39 mouse cellular contexts compared by ENCODE assay signal in the genomic region with DNA sequence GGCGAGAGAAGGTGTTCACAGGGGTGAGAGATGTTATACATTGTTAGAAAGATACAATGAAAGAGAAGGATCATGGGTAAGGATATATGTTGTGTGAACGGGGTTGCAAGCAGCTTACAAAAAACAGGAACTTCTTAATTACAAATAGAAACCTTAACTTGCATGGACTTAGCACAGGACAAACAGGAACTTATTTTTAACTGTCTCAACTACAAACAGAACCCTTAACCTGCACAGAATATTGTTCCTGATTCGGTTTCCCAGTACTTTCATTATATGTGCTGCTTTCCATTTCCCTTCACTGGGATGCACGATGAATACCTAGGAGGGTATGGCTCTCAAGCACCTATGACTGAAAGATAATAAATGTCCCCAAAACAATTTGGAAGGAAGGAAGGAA. TPM values are rescaled to one million over a fixed set of nuclear protein-coding genes. Genes with fewer than 3 reads are reported as not detected.
"Had no signal": no experiment of that assay in that cellular context is flagged by ENCODE, and none has a peak within 500 bp of the region (broad histone marks: within the 10 kb centered on the region; RNA-seq: fewer than 3 reads in every experiment).

No protein-coding gene starts in this region.

- DNase-seq: gastrocnemius, adult 2 months; gastrocnemius, postnatal 10 days; gastrocnemius, postnatal 25 days; heart, postnatal 10 days; heart, postnatal 4 days; kidney, adult 18-20 months; kidney, adult 8-10 months; kidney, postnatal 10 days; kidney, postnatal 25 days; kidney, postnatal 4 days; liver; liver, embryonic 13.5 days had no signal

- H3K36me3 ChIP-seq: liver, embryonic 13.5 days had no signal

- H3K27ac ChIP-seq: gastrocnemius, adult 2 months; heart, embryonic 10.5 days; hindbrain, embryonic 10.5 days; hindbrain, embryonic 12.5 days; hindbrain, embryonic 14.5 days; intestine, embryonic 15.5 days; left cerebral cortex, adult 2 months; limb, embryonic 10.5 days; limb, embryonic 12.5 days; liver, embryonic 13.5 days had no signal

- H3K4me2 ChIP-seq: heart, embryonic 12.5 days; hindbrain, embryonic 12.5 days; hindbrain, embryonic 14.5 days; intestine, embryonic 15.5 days; limb, embryonic 12.5 days; liver, embryonic 11.5 days; liver, embryonic 13.5 days had no signal

- H3K27me3 ChIP-seq: heart, embryonic 12.5 days; hindbrain, embryonic 12.5 days; intestine, embryonic 15.5 days; limb, embryonic 12.5 days; liver, embryonic 13.5 days had no signal

- H3K9ac ChIP-seq: heart, embryonic 12.5 days; hindbrain, embryonic 12.5 days; hindbrain, embryonic 14.5 days; intestine, embryonic 15.5 days; limb, embryonic 12.5 days; liver, embryonic 13.5 days had no signal

- H3K4me1 ChIP-seq: hindbrain, embryonic 10.5 days; hindbrain, embryonic 12.5 days; intestine, embryonic 15.5 days; limb, embryonic 10.5 days; limb, embryonic 12.5 days; liver, embryonic 13.5 days had no signal

- H3K9me3 ChIP-seq: heart, embryonic 10.5 days; heart, embryonic 12.5 days; hindbrain, embryonic 10.5 days; hindbrain, embryonic 12.5 days; intestine, embryonic 15.5 days; limb, embryonic 10.5 days; limb, embryonic 12.5 days; liver, embryonic 13.5 days had no signal

- ATAC-seq: hindbrain, embryonic 16.5 days; inflammation-experienced regulatory T-cells, adult 6 months had no signal

- H3K4me3 ChIP-seq: gastrocnemius, adult 2 months; heart, embryonic 10.5 days; heart, embryonic 12.5 days; hindbrain, embryonic 10.5 days; hindbrain, embryonic 12.5 days; intestine, embryonic 15.5 days; left cerebral cortex, adult 2 months; limb, embryonic 10.5 days; limb, embryonic 12.5 days; liver, embryonic 13.5 days had no signal

RNA-seq across cellular contexts. Expression of gene 4930563M21Rik, which starts 57.6 kb away (rescaled TPM):
- total RNA-seq: gastrocnemius, adult 2 months; gastrocnemius, postnatal 10 days; gastrocnemius, postnatal 25 days; gastrocnemius, postnatal 4 days; heart, adult 8-10 months; heart, postnatal 10 days; heart, postnatal 25 days; heart, postnatal 4 days; layer of hippocampus, adult 8-10 months; layer of hippocampus, postnatal 10 days; layer of hippocampus, postnatal 25 days; left cerebral cortex, adult 2 months; left cerebral cortex, postnatal 14 days; left cerebral cortex, postnatal 36 days had no signal
- polyA plus RNA-seq: frontal cortex, adult 2 months; heart, embryonic 10.5 days; heart, embryonic 12.5 days; heart, embryonic 14.5 days; heart, embryonic 16.5 days; hindbrain, embryonic 10.5 days; hindbrain, embryonic 12.5 days; hindbrain, embryonic 14.5 days; hindbrain, embryonic 16.5 days; inflammation-experienced regulatory T-cells, adult 6 months; intestine, embryonic 15.5 days; intestine, postnatal 0 days; kidney, embryonic 14.5 days; kidney, embryonic 16.5 days; limb, embryonic 10.5 days; limb, embryonic 12.5 days; limb, embryonic 14.5 days; liver, embryonic 11.5 days; liver, embryonic 13.5 days had no signal
